Mouse (Mus musculus): ENCODE measurements around the gene Syde1. TPM values are rescaled to one million over a fixed set of nuclear protein-coding genes. Genes with fewer than 3 reads are reported as not detected.

Syde1 gene
- polyA plus RNA-seq (2015; fragmentation: Nextera tagmentation; extraction: Ambion mirVana) = 3.4 and 3.8 TPM in 2 replicates

GRCm38 (mm10) chr10:78591406-78592328 is at the start of gene Syde1:
TSS of gene Syde1 (minus strand) at chr10:78591964.

GRCm38 (mm10) chr10:78617974-78618373 is 26.2 kb upstream of the Syde1 start, which contains the start of gene Olfr1357:
TSS of gene Olfr1357 (minus strand) at chr10:78618074.

DNA sequence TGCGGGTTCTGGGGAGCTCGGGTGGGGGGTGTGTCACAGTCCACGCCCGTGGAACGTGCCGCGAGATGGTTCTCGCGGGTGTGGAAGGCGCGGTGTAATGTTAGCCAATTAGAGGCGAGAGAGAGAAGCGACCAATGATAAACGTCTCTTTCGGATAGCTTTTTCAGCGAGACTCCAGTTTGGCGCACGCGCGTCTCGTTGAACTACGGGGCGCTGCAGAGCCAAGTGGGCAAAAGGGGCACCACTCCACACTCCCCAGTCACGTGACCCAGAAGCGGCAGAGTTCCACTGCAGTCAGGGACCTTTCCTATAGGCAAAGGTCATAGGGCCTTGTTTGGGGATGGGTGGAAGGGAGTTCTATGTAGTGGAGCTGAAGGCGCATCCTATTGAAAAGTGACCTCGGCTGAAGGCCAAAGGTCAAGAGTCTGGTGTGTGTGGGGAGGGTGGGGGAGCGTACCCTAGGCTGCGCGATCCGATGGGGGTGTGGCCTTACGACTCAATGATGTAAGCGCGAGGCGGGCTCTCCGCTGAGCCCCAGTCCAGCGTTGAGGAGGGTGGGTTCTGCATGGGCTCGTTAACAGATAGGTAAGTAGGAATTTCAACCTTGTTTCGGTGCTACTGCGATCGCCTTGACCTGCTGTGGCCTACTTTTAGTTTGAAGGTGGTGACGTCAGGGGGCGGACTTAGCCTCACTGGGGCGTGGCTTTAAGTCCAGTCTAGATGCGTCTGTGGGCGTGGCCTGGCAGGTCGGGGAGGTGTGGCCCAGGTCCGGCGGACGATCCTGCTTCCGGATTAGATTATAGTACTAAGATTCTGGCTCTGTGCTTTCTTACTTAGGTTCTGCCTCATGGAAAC is 17.3 kb downstream of the Syde1 start, which contains the start of gene Ilvbl:
Gene Ilvbl, plus strand, starts transcription at position 97 of the 855 bp plus-strand sequence.

Other genes starting within 250 kb of the Syde1 start
- 136 and 147 TPM in 2 replicates for gene Agpat3, start 239.5 kb downstream of the Syde1 start, polyA plus RNA-seq (2015; fragmentation: Nextera tagmentation; extraction: Ambion mirVana)
- gene Rrp1, start 178.9 kb downstream of the Syde1 start, polyA plus RNA-seq (2015; fragmentation: Nextera tagmentation; extraction: Ambion mirVana) = 395 and 440 TPM in 2 replicates
- gene Cstb, start 166.3 kb downstream of the Syde1 start, polyA plus RNA-seq (2015; fragmentation: Nextera tagmentation; extraction: Ambion mirVana) = 130 and 172 TPM in 2 replicates
- gene Pdxk, start 127.0 kb downstream of the Syde1 start, polyA plus RNA-seq (2015; fragmentation: Nextera tagmentation; extraction: Ambion mirVana) = 56.0 and 66.7 TPM in 2 replicates
- not detected in 2 replicates for gene Olfr1358, start 74.5 kb downstream of the Syde1 start, polyA plus RNA-seq (2015; fragmentation: Nextera tagmentation; extraction: Ambion mirVana)
- 71.4 and 73.8 TPM in 2 replicates for gene Ilvbl, start 17.6 kb downstream of the Syde1 start, polyA plus RNA-seq (2015; fragmentation: Nextera tagmentation; extraction: Ambion mirVana)
- not detected in 2 replicates for gene Olfr1357, start 26.1 kb upstream of the Syde1 start, polyA plus RNA-seq (2015; fragmentation: Nextera tagmentation; extraction: Ambion mirVana)
- gene Casp14, start 126.3 kb upstream of the Syde1 start, polyA plus RNA-seq (2015; fragmentation: Nextera tagmentation; extraction: Ambion mirVana) = not detected in 2 replicates
- 0.39 and 0.41 TPM in 2 replicates for gene Ccdc105, start 161.1 kb upstream of the Syde1 start, polyA plus RNA-seq (2015; fragmentation: Nextera tagmentation; extraction: Ambion mirVana)
- 43.3 and 52.0 TPM in 2 replicates for gene Slc1a6, start 188.5 kb upstream of the Syde1 start, polyA plus RNA-seq (2015; fragmentation: Nextera tagmentation; extraction: Ambion mirVana)

All from neural tube, postnatal 0 days (tissue).